Mouse (Mus musculus) hindbrain, embryonic 11.5 days (tissue): ENCODE results near the gene Gm26566. TPM values are rescaled to one million over a fixed set of nuclear protein-coding genes. Genes with fewer than 3 reads are reported as not detected.

Experiments used
- ATAC-seq: fragments of 200-750 bp; cut with Nextera tagmentation; 2 replicates; pipeline ENCODE4 v1.8.0; 2017; ENCODE audit warnings: mild to moderate bottlenecking, moderate TSS enrichment, moderate library complexity; ENCODE audit not compliant: low FRiP score
- DNase-seq: peaks from one replicate; pipeline ENCODE4 v3.0.0-alpha.2; 2015; ENCODE audit warnings: low spot score
- H3K27ac ChIP-seq: fragments of 300-500 bp; sonication (generic); 2 replicates; pipeline ENCODE4 v1.5.1; 2014; ENCODE audit warnings: mild to moderate bottlenecking, low read depth, low read length
- H3K27me3 ChIP-seq: fragments of 300-500 bp; sonication (generic); 2 replicates; pipeline ENCODE4 v1.6.1; 2014; ENCODE audit warnings: mild to moderate bottlenecking, low read length, moderate library complexity, mixed read lengths; ENCODE audit not compliant: control insufficient read depth, insufficient read depth
- H3K36me3 ChIP-seq: fragments of 300-500 bp; sonication (generic); 2 replicates; pipeline ENCODE4 v1.6.1; 2014; ENCODE audit warnings: mild to moderate bottlenecking, low read length, moderate library complexity, mixed read lengths; ENCODE audit not compliant: control insufficient read depth, insufficient read depth
- H3K4me1 ChIP-seq: fragments of 300-500 bp; sonication (generic); replicated peaks from 2 replicates; pipeline ENCODE4 v1.6.1; 2014; ENCODE audit warnings: low read length, mixed read lengths; ENCODE audit not compliant: control insufficient read depth, insufficient read depth
- H3K4me2 ChIP-seq: fragments of 300-500 bp; sonication (generic); replicated peaks from 2 replicates; pipeline ENCODE4 v1.6.1; 2014; ENCODE audit warnings: mild to moderate bottlenecking, low read depth, low read length
- H3K4me3 ChIP-seq: fragments of 300-500 bp; sonication (generic); 2 replicates; pipeline ENCODE4 v1.5.1; 2014; ENCODE audit warnings: low read depth, low read length
- H3K9ac ChIP-seq: fragments of 300-500 bp; sonication (generic); 2 replicates; pipeline ENCODE4 v1.6.1; 2014; ENCODE audit warnings: low read depth, low read length
- H3K9me3 ChIP-seq: fragments of 300-500 bp; sonication (generic); 2 replicates; pipeline ENCODE4 v1.6.1; 2016; ENCODE audit warnings: low read length; ENCODE audit not compliant: control insufficient read depth
- WGBS: fragments of 180-500 bp; shearing (Covaris S2); extraction: QIAGEN DNeasy Blood & Tissue Kit; methylation state at CpG from one replicate; pipeline ENCODE4 v1.1.7; 2014; 5-methylcytosine and 5-hydroxymethylcytosine counted together
- polyA plus RNA-seq: library from polyadenylated mRNA; unstranded; fragments of >200 nt; fragmentation: Nextera tagmentation; extraction: Ambion mirVana; gene quantifications from 2 replicates; pipeline ENCODE4 v1.2.1, GENCODE M21; 2014

Gm26566 gene
- polyA plus RNA-seq, 1 experiment from 2014 or later: 0.77 TPM

DNA sequence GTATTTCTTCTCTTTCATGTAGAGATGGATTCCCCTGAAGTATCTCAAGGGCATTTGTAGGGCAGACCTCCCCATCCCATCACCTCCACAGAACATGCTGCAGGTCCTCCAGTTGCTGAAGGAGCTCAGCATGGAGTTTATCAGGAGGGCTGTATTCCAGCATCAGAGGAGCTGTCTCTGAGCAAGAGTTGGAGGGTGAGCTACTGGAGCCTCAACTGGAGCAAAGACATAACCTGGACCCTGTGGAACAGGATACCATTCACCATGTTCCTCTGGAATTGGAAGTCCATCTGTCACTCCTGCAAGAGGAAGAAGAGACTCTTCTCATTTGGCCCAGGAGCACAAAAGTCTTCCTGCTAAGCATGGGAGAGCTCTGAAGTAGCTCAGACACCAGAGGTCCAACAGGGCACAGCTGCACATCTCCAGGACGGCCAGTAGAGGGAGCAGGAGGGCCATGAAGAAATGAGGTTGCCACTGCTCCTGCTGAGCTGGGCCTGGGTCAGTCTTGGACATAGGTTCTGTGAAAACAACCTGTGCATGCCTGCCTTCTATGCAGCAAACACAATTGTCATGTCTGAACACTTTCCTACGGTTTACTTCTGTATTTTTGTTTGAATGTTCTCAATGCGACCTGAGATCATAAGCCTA is 25.2 kb upstream of the Gm26566 start:
- Histone ChIP-seq H3K9ac (no peak overlapping the region), H3K9me3 (no peaks in the 10 kb centered on the region), H3K27ac (no peak overlapping the region), H3K27me3 (no peaks in the 10 kb centered on the region), H3K4me2 (no peak overlapping the region), H3K36me3 (no peaks in the 10 kb centered on the region), H3K4me3 (no peak overlapping the region), H3K4me1 (no peaks in the 10 kb centered on the region)
- ATAC-seq: peak; percentile 81
- peak; percentile 86 for DNase-seq
- 24% methylated on average over 3 of the region's 3 CpGs for WGBS

DNA sequence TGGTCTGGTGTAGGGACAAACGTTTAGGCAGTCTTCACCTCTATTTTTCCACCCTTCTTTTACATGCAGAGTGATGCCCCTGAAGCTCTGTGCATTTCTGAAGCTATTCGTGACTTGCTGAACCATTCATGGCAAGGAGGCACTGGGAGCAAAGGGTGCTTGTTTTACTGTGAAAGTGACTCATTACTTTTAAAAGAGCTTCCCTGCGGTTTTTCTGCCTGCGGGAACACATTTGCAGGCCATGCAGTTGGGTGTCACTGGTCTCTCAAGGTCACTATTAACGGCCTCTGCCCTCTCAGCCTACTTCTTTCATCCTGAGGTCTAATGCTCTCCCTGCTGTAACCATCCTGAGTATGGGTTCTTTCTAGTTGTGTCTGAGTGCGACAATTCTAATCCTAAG is 24.5 kb upstream of the Gm26566 start:
- no peak overlapping the region for H3K4me3 ChIP-seq
- no peak overlapping the region for H3K4me2 ChIP-seq
- H3K9me3 ChIP-seq: no peaks in the 10 kb centered on the region
- ATAC-seq (no peak), DNase-seq (no peak)
- no peaks in the 10 kb centered on the region for H3K36me3 ChIP-seq
- H3K27me3 ChIP-seq: no peaks in the 10 kb centered on the region
- H3K27ac ChIP-seq: no peak overlapping the region
- H3K9ac ChIP-seq: no peak overlapping the region
- WGBS: 59% methylated on average over 6 of the region's 6 CpGs
- no peaks in the 10 kb centered on the region for H3K4me1 ChIP-seq

DNA sequence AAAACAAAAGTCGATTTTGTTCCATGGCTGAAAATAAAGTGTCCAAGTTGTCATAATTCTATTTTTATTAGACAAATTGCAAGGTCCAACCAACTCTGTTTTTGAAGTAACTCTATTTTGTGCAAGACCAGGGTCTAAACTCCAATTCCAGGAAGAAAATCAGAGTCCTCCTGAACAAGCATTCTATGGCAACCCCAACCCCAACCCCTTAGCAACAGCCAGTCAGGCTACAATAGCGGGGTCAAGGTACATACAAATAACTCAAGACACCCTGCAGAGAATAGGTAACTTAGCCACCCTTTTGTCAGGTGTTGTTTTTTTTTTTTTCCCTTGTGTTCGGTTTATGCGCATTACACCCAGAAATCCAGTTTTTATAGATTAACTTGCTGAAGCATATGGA is 23.9 kb upstream of the Gm26566 start:
- H3K4me3 ChIP-seq: no peak overlapping the region

DNA sequence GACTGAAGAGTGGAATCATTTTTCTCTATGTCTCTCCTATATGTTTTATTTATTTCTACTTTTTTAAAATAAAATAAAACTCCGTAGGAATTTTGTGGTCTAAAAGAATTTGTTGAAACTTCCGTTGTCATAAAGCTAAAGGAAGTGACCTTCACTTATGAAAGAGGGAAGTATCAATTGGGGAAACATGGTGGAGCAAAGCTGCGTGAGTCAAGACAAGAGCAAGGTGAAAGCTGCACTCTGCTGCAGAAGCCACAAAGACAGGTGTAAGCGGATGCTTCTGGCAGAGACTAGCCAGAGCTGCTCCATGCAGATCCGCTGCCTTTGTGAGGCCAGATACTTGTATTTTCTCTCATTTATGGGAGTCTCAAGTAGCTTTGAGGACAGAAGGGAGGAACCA is 22.8 kb upstream of the Gm26566 start:
- H3K36me3 ChIP-seq: no peaks in the 10 kb centered on the region
- DNase-seq: no peak
- no peak overlapping the region for H3K9ac ChIP-seq
- no peak for ATAC-seq
- H3K4me2 ChIP-seq: no peak overlapping the region
- H3K27me3 ChIP-seq: no peaks in the 10 kb centered on the region
- no peak overlapping the region for H3K4me3 ChIP-seq
- no peaks in the 10 kb centered on the region for H3K4me1 ChIP-seq
- no peaks in the 10 kb centered on the region for H3K9me3 ChIP-seq
- WGBS: 86% methylated on average over 5 of the region's 5 CpGs
- H3K27ac ChIP-seq: no peak overlapping the region

More for the DNA sequence above, 23.9 kb upstream of the Gm26566 start:
- DNase-seq (no peak), ATAC-seq (no peak)
- H3K4me2 ChIP-seq: no peak overlapping the region
- no peak overlapping the region for H3K27ac ChIP-seq
- 81% methylated on average over 4 of the region's 4 CpGs for WGBS
- H3K27me3 ChIP-seq: no peaks in the 10 kb centered on the region
- no peaks in the 10 kb centered on the region for H3K36me3 ChIP-seq
- no peak overlapping the region for H3K9ac ChIP-seq
- no peaks in the 10 kb centered on the region for H3K4me1 ChIP-seq
- H3K9me3 ChIP-seq: no peaks in the 10 kb centered on the region

DNA sequence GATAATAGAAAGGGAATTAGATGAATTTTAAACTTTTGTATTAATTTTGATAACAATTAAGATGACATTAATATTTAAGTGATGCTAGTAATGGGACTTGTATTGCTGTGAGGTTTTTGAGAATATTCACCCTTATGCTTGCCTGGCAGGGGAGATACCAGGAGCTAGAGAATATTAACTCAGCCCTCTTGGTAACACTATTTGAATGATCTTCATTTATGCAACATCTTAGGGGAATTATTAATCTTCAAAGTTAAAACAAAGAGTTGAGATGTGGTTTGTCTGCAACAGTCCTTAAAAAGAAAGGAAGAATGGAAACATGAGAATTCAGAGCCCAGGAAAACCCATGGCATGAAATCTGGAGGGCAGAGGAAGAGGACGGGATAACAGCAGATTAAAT is 22.3 kb upstream of the Gm26566 start:
- no peaks in the 10 kb centered on the region for H3K4me1 ChIP-seq
- no peak overlapping the region for H3K27ac ChIP-seq
- H3K27me3 ChIP-seq: no peaks in the 10 kb centered on the region
- no peak overlapping the region for H3K9ac ChIP-seq
- WGBS: 92% methylated on average over 1 of the region's 1 CpGs
- ATAC-seq (no peak), DNase-seq (no peak)
- no peak overlapping the region for H3K4me3 ChIP-seq
- no peak overlapping the region for H3K4me2 ChIP-seq
- H3K9me3 ChIP-seq: no peaks in the 10 kb centered on the region
- H3K36me3 ChIP-seq: no peaks in the 10 kb centered on the region

DNA sequence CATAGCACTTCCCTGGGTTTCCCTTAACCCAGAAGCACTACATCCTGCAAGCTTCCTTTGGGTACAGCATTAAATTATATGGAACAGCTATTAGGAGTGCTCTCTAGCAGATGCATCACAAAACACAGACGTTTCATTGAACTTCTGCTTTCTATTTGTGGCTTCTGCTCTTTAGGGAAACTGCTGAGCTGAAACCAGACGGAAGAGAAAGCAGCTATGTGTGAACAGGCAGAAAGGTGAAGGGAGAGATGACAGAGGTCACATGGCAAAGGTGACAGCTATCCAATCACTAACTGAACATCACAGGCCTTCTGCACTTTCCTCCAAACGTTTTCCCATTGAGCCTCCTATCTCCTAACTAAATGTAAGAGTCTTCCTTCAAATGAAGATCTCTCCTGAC is 15.7 kb upstream of the Gm26566 start:
- Histone ChIP-seq H3K4me3 (no peak overlapping the region), H3K27ac (no peak overlapping the region), H3K4me2 (no peak overlapping the region), H3K9ac (no peak overlapping the region), H3K27me3 (no peaks in the 10 kb centered on the region), H3K9me3 (no peaks in the 10 kb centered on the region), H3K36me3 (no peaks in the 10 kb centered on the region), H3K4me1 (no peaks in the 10 kb centered on the region)
- ATAC-seq (no peak), DNase-seq (no peak)
- 45% methylated on average over 3 of the region's 3 CpGs for WGBS

DNA sequence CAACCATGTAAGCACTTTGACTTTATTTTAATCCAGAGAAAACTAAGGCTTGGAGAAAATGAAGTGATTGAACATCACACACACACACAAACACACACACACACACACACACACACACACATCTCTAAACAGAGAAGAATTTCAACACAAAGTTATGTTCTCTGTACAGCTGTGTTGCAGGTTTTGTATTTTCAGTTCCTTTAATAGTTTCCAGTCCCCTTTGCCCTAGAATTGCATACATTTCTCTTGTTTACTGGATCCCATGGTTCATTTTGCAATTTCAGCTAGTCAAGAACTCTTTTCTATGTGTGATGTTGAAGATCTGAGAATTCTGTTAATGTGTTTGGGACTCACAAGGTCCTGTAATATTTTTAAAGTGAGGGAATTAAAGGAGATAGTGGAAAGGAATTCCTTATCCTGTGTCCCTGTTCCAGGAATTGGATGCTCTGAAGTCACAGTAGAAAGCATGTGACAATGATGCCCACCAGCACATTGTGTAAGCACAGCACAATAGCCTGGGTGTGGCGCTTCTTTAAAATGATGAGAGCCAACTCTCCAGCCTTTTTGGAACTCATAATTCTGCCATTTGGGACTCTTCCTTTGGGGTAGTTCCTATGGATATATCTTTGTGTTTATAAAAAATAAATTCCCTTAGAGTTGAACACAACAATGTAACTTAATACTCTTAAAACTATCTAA is 14.3 kb upstream of the Gm26566 start:
- DNase-seq: no peak
- Histone ChIP-seq H3K4me2 (no peak overlapping the region), H3K27ac (no peak overlapping the region), H3K9ac (no peak overlapping the region), H3K9me3 (no peaks in the 10 kb centered on the region), H3K27me3 (no peaks in the 10 kb centered on the region), H3K4me3 (no peak overlapping the region), H3K4me1 (no peaks in the 10 kb centered on the region), H3K36me3 (no peaks in the 10 kb centered on the region)
- WGBS: 93% methylated on average over 1 of the region's 1 CpGs
- no peak for ATAC-seq

DNA sequence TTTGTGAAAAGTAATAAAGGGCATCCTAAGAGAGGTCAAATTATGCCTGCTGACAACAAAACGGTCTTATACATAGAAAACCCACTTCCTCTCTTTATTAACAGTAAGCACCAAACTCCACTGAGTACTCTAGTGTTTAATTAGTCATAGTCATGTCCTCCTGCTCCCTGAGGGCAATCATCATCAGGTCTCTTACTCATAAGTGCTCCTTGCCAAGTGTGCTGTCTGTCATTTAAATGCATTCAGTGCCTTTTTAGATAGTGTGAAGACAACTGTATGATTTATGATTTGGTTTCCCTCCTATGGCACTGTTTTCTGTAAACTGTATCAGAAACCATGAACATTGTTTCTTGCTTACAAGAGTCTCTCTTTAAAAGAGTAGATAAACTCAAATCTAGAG is 7.3 kb upstream of the Gm26566 start:
- Histone ChIP-seq H3K36me3 (no peaks in the 10 kb centered on the region), H3K4me1 (no peaks in the 10 kb centered on the region; the same call in 1 of the 2 replicates), H3K9me3 (no peaks in the 10 kb centered on the region), H3K4me3 (no peak overlapping the region), H3K9ac (no peak overlapping the region), H3K27ac (no peak overlapping the region), H3K4me2 (no peak overlapping the region), H3K27me3 (no peaks in the 10 kb centered on the region)
- 89% methylated on average over 1 of the region's 1 CpGs for WGBS
- ATAC-seq (no peak), DNase-seq (no peak)

DNA sequence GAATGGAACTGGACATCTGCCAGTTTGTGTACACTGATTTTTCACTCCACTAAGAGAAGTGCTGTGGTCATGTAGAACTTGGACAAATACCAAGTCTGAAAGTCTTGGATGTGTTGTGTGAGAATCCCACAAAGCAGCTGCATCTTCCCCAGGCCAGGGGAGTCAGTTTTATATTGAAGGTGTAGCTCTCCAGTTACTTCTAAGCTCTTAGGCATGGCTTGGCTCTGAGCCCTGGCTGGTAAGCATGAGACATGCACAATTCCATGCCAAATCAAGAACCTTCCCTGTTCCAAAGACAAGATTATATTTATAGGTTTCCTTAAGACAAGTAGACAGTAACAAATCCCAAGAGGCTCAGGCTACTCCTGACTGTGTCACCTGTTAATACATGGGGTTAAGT is 6.5 kb upstream of the Gm26566 start:
- H3K36me3 ChIP-seq: no peaks in the 10 kb centered on the region
- no peaks in the 10 kb centered on the region for H3K27me3 ChIP-seq
- DNase-seq (no peak), ATAC-seq (no peak)
- no peaks in the 10 kb centered on the region for H3K9me3 ChIP-seq
- H3K4me2 ChIP-seq: no peak overlapping the region
- H3K9ac ChIP-seq: no peak overlapping the region
- no peak overlapping the region for H3K27ac ChIP-seq
- no peak overlapping the region for H3K4me3 ChIP-seq
- no peaks in the 10 kb centered on the region; the same call in 1 of the 2 replicates for H3K4me1 ChIP-seq
